Mouse (Mus musculus) layer of hippocampus, postnatal 14 days (tissue): ENCODE measurements around the gene Nr4a3. TPM values are rescaled to one million over a fixed set of nuclear protein-coding genes. Genes with fewer than 3 reads are reported as not detected.
A peak's percentile ranks its signal among the peaks of the same experiment; 100 is the strongest.

ENCODE experiments used
- DNase-seq, 2 experiments: peaks; one replicate each; pipeline ENCODE4 v3.0.0; 2021 to 2022; ENCODE audit warnings: low spot score in 2 of 2, mixed read lengths in 1 of 2
- long read RNA-seq, 2 experiments: library from polyadenylated mRNA; stranded (forward); transcript quantifications; one replicate each; pipeline ENCODE4 v2.0.0; 2021
- total RNA-seq, 2 experiments: library from RNA; stranded (reverse); gene quantifications; 2 replicates each; pipeline ENCODE4 v1.2.3; 2021

The Nr4a3 gene
- 10 to 100 TPM; 90.2 to 95.4 TPM for total RNA-seq
- long read RNA-seq, experiment 1, partial matches to known transcripts, result 6 of 7 reads
- long read RNA-seq, experiment 1, other reads (novel, unspliced or antisense), result 1 of 7 reads
- long read RNA-seq, experiment 2, partial matches to known transcripts, result 10 of 10 reads
- long read RNA-seq, experiment 2, other reads (novel, unspliced or antisense), result 0 of 10 reads

DNA sequence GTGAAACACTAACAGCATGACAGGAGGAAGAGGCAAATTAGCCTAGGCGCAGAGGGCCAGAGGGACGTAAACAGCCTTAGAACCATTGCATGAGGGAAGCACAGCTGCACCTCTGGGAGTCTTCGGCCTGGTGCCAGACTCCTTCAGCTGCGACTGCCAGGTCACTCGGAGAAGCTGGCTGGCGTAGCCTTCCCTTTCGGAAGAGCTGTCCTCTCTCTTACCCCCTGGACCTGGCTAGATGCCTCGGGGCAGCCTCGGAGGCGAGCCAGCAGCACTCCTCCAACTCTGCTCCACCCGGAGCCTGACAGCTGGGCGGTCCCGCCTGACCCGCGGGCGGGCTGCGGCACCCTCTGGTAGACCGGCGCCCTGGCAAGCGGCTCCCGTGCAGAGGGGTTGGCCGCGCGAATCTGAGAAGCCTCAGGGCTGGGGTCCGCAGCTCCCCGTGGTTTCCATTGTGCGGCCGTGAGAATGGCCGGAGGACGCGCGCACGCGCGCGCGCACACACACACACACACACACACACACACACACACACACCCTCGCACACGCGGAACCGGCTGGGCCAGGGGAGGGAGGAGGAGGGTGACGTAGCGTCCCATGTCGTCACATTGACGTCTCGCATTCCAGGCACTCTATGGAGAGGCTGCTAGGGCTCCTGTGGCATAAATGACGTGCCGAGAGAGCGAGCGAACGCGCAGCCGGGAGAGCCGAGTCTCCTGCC, at the start of gene Nr4a3:
Gene Nr4a3 (plus strand): TSS at position 663 of the 721 bp plus-strand sequence.
- peak; percentile 87 to 93 for DNase-seq

DNA sequence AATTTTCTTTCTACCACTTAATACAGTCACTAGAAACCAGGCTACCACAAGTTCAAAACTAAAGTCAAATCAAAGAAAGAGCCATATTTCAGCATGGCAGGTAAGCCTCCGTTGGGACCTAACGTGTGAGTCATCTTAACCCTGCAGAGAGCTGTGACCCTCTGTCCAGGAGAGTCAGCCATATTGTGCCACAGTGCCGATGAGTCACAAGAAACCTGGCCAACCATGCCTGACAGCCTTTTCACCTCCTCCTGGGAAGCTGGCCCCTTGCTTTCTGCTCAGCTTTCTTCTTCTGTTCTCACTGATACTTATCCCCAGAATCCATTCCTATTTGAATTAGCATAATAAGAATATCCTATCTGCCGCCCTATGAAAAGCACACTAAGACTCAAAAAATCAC, 42.0 kb upstream of the Nr4a3 start:
- no peak for DNase-seq

DNA sequence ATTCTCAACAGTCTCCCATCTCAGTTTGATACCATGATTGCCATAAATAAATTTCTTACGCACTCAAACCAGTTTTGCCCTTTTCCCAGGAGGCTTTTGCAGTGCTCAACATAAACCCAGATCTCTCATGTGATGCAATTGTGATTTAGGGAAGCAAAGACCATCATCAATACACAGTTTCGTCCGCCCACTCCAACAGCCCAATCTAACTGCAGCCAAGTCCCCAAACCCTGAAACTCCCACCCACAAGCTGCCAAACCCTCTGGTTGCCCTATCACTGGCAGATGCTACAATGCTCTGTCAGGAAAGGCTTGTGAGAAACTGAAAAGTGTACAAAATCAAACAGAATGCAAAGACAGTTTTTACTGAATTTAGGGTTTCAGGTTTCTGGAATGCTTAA, 41.5 kb upstream of the Nr4a3 start:
- DNase-seq, result peak; percentile 77 to 91

DNA sequence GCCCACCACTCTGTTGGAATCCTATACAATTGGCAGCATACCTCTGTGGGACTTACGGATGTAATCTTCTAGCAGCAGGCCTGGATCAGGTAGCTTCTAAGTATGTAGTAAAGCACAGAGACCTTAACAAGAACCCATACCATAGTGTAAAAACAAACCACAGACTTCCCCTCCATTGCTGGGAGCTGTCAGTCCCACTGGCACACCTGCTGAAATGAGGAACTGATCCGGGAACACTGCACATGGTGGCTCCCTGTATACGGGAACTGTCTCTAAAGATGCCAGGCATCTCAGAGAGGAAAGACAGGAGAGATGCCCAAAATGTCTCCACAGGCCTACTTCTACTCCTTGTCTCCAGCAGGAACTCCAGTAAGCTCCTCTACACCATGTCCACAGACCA, 38.6 kb upstream of the Nr4a3 start:
- no peak for DNase-seq

DNA sequence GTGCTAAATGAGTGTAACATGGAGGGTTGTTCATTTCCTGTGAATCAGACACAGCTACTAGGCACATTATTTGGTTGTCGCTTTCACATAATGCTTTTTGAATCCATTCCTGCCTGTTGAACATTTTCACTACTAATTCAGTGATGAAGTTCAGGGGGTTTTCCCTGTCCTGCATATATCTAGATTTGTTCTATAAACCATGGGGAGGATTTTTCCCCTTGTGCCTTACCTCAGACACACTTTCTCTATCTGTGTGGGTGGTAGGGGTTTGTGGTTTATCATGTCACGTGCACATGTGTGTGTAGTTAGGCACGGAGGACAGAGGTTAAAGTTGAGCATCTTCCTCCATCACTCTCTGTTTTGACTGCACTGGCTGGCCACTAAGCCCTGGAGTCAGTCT, 32.7 kb upstream of the Nr4a3 start:
- DNase-seq, result no peak

DNA sequence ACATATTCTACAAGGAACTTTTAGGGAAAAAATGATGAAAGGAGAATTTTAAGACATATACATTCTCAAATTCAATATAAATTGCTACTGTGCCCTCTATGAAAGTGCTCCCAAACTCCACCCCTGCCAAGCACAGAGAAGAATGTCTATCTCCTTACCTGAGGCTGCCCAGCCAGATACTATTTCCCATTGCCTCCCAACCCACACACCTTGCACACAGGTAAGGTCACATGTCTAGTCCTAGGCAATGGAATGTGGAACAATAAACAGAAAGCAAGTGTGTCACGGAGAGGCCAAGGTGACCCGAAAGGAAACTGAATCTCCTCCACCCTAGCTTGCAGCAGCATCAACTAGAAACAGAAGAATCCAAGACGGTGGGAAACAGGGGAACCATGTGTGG, 22.0 kb upstream of the Nr4a3 start:
- DNase-seq, result no peak

DNA sequence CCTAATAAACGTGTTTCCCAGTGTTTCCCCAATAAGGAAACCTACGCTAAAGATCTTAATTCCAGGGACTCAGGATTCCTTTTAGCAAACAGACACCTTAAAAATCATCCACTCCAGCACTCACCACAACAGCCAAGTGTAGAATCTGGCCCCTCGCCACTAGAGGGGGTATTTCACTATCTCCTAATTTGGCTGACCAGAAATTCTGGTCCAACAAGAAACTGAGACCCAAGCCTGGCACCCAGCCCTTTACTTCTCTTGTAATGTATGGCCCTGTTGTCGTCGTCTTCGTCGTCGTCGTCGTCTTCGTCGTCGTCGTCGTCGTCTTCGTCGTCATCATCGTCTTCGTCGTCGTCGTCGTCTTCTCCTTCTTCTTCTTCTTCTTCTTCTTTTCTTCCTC, 15.3 kb upstream of the Nr4a3 start:
- no peak for DNase-seq

DNA sequence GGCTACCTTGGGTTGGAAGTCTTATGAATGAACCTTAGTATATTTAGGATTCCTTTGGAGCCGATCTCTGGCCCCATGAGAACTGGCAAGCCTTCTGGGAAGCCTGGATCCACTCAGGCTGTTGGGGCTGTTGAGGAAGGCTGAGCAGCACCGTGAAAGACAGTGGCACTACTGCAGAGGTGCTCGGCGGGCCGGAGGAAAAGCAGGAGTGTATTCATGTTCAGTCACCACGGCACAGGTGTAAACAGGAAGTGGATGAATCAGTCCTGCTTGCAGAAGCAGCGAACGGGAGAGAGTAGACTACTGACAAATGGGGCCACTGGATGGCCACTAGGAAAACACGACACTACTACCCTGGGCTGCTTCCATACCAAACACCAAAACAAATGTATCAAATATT, 10.7 kb upstream of the Nr4a3 start:
- DNase-seq, result no peak

DNA sequence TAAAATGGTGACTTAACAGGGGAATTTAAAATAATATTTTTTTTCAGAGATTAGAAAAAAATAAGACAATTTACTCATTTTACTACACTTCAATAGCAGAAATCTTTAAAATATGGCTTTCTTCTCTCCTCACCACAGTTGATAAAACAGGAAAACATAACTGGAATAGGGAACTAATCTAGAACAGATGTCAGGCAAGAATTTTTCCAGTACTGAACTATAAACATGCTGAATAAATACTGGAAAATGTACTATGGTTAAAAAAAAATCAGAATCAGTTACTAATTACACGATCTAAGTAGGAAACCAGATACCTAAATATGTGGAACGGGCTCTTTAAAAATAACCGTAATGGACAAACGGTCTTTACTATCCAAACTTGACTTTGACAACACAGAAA, 7.3 kb upstream of the Nr4a3 start:
- DNase-seq, result no peak

DNA sequence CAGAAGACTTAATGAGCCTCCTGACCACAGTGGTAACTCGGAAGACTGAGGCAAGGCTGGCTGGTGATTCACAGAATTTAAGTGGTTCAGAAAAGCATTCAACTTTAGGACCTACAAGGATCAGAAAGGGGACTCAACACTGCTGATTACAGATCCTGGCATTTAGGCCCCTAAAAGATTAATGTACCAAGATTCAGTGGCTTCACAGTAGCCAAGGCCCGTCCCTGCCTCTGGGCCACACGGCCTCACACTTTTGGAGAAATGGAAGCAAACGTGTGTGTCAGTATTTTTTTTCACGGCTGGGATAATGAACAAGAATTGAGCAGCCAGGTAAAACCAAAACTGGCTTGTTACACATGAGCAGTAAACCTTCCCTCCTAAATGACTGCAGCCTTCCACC, 6.1 kb upstream of the Nr4a3 start:
- no peak for DNase-seq

DNA sequence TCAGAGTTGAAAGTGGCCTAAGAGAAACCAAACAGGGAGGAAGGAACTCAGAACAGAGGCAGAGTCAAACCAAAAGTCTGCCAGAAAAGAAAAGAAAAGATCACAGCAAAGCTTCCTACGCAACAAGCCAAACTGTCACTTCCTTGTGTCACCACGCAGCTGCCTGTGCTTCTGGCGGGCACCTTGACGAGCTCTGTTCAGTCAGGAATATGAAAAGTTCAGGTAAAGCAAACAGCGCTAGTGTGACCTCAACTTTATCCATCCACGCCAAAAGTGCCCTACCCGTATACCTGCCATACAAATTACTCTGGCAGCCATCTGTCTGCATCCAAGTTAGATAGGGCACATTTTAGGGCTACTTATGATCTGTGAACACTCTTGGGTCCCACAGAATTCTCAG, 5.2 kb upstream of the Nr4a3 start:
- no peak for DNase-seq

DNA sequence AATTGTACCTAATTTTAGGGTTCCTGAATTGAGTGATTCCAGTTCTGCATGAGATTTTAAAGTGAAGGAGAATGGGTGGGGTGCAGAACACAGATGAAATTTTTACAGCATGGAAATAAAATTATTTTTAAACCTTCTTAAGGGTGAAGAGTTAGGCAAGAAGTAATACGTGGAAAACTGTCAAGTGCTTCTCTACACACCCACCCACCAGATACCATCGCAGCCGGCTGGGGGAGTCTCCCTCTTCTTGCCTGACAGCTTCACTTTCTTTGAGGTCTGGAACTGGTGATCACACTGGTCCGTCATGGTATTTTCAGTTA, 2.5 kb upstream of the Nr4a3 start:
- no peak for DNase-seq

DNA sequence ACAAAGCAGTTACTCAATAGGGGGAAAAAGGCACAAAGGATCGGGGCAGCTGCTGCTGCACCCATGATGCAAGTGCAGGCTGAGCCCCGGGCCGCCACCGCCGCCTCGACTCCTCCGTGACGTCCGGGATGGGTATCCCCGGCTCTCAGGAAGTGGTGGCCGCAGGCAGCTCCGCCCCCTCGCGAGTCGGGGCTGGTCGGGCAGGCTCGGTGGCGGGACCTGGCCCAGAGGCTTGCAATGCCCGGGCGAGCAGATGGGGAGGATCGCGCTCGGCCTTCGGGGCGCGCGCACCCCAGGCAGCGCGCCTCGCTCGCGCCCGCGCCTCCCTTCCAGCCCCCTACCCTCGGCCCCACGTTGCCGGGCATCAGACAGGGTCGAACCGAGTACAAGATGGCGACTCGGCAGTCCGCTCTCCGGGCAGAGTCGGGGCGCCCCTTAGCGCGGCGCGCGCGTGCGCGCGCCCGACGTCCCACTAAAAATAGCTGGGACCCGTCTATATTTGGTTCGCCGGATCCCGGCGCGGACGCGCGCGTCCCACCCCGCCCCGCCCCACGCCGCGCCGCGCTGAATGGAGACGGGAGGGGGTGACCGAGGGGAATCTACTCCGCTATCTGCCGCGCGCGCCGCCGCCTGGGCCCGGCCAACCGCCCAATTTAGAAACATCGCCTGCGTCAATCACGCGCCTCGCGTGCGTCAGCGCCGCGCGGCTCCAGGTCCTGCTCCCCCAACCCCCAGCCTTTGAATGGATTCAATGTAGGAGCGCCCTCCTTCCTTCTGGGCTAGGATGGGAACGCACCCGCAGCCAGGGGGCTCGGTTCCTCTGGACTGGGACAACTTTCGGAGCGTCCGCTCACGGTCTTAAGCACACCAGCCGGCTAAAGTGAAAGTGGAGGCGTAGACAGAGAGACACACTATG, 1.9 kb upstream of the Nr4a3 start:
- DNase-seq, result peak; percentile 94 to 97

DNA sequence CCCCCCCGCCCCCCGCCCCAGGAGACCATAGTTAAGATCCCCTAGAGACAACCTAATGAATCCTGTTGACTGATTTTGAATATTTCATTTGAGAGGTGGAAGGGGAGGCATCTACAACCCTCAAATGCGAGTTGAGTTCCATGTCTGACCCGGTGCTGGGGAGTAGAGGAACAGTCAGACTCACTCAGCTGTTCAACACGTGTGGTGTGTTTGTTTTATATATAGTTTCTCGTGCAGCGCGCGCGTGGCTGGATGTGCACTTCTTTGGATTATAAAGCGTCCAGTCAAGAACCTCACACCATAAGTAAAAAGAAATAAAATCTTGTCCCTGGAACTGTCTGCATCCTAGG, 837 bp upstream of the Nr4a3 start:
- peak in 1 of 2 experiments; percentile 40 for DNase-seq

DNA sequence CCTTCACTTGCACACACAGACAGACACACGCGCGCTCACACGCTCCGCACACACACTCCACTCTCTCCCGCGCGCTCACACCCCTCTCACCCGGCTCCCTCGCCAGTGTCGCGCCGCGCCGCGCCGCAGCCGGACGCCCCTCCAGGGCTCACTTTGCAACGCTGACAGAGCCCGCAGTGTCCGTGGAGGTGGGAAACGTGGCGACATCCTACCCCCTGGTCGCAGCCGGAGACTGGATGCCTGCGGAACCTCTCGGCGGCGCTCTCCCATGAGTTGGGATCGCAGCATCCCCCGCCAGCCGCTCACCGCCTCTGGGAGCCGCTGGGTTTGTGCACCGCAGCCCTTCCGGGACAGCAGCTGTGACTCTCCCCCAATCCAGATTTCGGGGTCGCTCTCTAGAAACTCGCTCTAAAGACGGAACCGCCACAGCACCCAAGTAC, 348 bp downstream of the Nr4a3 start:
- no peak for DNase-seq

DNA sequence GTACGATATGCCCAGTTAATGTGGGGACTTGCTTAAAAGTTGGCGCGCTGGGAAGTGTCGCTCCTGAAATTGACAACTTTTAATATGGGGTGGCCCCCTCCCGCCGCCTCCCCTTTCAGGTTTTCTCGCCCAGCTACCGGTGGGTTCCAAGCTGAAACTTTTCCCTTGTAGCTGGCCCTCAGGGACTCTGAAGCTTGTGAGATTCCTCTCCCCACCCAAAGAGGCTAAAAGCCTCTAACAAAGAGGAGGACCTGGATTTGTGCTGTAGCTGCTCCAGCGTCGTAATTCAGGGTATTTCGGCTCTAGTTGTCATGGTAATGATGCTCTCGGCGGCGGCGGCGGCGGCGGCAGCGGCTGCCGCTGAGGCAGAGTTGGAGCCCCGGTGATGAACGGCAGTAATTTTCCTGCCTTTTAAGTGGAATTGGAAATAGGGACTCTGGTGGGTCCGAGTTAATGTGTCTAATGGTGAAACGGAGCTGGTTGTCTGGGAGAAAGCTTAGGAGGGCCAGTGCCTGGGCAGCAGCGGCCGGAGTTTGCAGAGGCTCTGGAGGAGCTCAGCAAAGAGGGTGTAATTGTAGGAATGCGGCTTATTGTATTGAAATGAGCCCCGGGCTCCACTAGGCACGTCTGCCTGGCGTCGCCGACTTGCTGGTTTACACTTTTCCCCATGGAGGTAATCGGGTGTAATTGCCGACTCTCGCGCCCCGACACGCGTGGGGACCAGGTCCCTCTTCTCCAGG, 938 bp downstream of the Nr4a3 start:
- DNase-seq, result peak in 1 of 2 experiments; percentile 45

DNA sequence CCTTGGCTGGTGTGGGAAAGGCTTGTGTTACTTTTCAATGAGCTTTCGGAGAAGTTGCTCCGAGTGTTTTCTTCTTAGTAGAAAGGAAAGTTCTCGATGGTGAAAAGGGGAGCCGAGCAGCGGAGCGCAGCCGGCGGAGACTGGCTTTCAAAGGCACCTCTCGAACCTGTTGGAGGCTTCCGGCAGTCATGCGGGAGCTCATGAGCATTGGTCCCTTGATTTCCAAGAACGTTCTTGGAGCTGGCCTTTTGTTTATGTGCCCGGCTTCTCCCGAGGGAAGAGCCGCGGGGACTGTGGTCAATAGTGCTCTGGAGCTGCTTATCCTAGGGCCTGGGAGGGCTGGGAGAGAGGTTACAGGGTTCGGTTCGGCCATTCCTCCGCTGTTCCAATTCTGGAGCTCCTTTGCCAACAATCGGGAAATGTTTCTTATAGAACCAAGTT, 1.5 kb downstream of the Nr4a3 start:
- no peak for DNase-seq

DNA sequence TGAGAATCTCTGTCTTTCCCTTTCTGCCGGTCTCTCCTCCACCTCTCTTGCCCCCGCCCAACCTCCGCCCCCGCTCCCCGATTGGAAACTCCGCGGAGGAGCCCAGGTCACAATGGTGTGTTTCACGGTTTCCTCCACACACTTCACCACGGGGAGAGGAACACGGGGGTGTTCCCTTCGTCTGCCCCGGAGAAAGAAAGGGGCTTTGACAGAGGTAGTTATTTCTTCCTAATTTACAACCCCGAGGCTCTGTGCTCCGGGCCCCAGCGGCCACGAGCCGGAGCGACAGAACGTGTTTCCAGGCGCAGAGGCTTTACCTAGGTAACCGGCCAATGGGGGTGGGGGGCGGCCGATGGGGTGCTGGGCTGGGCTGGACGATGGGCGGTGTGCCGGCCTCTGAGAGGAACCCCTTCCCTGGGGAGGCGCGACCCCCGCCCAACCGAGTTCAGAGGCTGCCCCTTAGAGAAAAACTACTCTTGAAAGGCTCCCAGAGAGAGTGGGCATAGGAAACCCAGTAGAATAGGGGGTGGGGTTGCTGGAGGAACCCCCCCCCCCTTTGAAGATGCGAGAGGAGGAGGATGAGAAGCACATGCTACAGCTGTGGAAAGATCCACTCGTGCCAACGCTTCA, 2.3 kb downstream of the Nr4a3 start:
- no peak for DNase-seq

DNA sequence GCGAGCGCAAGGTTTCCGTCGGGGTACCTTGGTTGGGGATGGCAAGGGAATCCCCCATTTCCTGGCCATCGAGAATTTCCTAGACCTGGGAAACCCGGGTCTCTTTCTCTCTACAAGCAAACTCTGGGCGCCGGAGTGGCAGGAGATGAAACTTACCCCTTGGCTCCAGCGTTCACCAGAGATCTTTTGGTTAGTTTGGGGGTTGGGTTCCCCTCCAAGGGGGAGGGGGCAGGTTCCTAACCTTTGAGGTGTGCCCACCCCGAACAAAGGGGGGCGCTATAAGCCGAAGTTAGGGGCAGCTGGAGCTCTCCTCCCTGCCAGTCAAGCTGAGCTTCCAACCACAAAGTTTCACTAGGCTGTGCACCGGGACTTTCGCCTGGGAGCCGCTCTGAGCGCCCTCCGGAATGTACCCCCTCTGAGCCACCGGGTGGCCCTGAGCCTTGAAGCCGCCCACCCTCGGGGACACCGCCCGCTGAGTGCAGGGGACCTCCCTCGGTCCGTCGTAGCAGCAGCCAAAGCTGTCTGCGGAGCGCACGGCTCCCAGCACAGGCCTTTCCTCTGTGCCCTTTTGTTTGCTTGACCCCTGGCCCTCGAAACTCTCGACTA, 2.9 kb downstream of the Nr4a3 start:
- DNase-seq, result peak in 1 of 2 experiments; percentile 52

DNA sequence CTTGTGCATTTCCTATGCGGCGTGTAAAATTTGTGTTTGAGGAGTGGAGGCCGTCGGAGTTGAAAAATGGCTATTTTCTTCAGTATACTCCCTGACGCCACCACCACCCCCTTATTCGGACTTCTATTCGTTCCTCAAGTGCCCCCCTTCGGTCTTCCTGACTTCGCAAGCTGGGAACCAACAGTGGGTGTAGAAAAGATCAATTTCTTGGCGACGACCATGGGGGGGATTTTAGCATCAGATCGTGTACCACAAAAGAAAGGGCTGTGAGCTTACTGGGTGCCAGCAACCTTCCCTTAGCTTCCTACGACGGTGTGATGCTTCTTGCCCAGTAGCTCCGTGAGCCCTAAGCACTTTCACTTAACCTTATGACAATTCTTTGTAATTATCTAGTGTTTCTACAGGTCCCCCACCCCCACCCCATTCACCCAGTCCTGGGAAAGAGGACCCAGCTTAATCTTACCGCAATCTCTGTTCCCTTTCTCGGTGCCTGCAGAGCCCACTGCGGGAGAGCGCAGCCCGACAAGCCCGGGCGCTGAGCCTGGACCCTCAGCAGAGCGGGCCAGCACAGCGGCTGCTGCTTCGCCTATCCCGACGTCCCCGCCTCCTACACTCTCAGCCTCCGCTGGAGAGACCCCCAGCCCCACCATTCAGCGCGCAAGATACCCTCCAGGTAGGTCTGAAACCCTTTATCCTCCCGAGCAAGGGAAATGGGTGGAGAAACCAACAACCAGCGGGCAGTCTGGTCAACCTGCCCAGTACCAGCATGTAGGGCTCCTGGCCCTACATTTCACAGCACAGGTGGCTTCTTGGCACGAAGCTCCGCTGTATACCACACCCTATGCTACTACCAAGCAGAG, 3.7 kb downstream of the Nr4a3 start:
- no peak for DNase-seq
